Mouse (Mus musculus) stomach, embryonic 15.5 days (tissue): Measurements from ENCODE around the gene Slc8a2. TPM values are rescaled to one million over a fixed set of nuclear protein-coding genes. Genes with fewer than 3 reads are reported as not detected.

Source experiments
- ATAC-seq: fragments of 200-750 bp; cut with Nextera tagmentation; 2 replicates; pipeline ENCODE4 v1.8.0; 2017; ENCODE audit warnings: low read depth, moderate number of reproducible peaks, moderate TSS enrichment; ENCODE audit not compliant: insufficient read depth, low FRiP score
- H3K27ac ChIP-seq: fragments of 300-500 bp; sonication (generic); 2 replicates; pipeline ENCODE4 v1.5.1; 2015; ENCODE audit warnings: mild to moderate bottlenecking, inconsistent platforms
- H3K27me3 ChIP-seq: fragments of 300-500 bp; sonication (generic); replicated peaks from 2 replicates; pipeline ENCODE4 v1.6.1; 2015; ENCODE audit warnings: inconsistent platforms
- H3K36me3 ChIP-seq: fragments of 300-500 bp; sonication (generic); 2 replicates; pipeline ENCODE4 v1.6.1; 2015; ENCODE audit warnings: inconsistent platforms
- H3K4me1 ChIP-seq: fragments of 300-500 bp; sonication (generic); 2 replicates; pipeline ENCODE4 v1.6.1; 2015; ENCODE audit warnings: inconsistent platforms
- H3K4me2 ChIP-seq: fragments of 300-500 bp; sonication (generic); 2 replicates; pipeline ENCODE4 v1.6.1; 2015; ENCODE audit warnings: mild to moderate bottlenecking, inconsistent platforms
- H3K4me3 ChIP-seq: fragments of 300-500 bp; sonication (generic); replicated peaks from 2 replicates; pipeline ENCODE4 v1.5.1; 2015; ENCODE audit warnings: inconsistent platforms
- H3K9ac ChIP-seq: fragments of 300-500 bp; sonication (generic); 2 replicates; pipeline ENCODE4 v1.6.1; 2015; ENCODE audit warnings: inconsistent platforms
- H3K9me3 ChIP-seq: fragments of 300-500 bp; sonication (generic); 2 replicates; pipeline ENCODE4 v1.6.1; 2016; ENCODE audit warnings: inconsistent platforms
- WGBS: fragments of 180-500 bp; shearing (Covaris S2); methylation state at CpG from one replicate; pipeline ENCODE4 v1.1.7; 2015; 5-methylcytosine and 5-hydroxymethylcytosine counted together
- polyA plus RNA-seq: library from polyadenylated mRNA; unstranded; fragments of >200 nt; fragmentation: Nextera tagmentation; extraction: Ambion mirVana; gene quantifications from 2 replicates; pipeline ENCODE4 v1.2.1, GENCODE M21; 2015

The Slc8a2 gene
- polyA plus RNA-seq, 1 experiment from 2014 or later: 0.30 TPM

GRCm38 (mm10) chr7:16103760-16104159, 25.9 kb upstream of the Slc8a2 start:
- H3K27me3 ChIP-seq: no peaks in the 10 kb centered on the region
- H3K27ac ChIP-seq: no peak overlapping the region
- H3K4me1 ChIP-seq: peaks cover 7% of the 10 kb centered on the region
- H3K4me2 ChIP-seq: no peak overlapping the region
- 79% methylated on average over 6 of the region's 6 CpGs for WGBS
- ATAC-seq: no peak
- no peaks in the 10 kb centered on the region for H3K9me3 ChIP-seq
- H3K9ac ChIP-seq: no peak overlapping the region
- peaks cover 23% of the 10 kb centered on the region for H3K36me3 ChIP-seq
- no peak overlapping the region for H3K4me3 ChIP-seq

DNA sequence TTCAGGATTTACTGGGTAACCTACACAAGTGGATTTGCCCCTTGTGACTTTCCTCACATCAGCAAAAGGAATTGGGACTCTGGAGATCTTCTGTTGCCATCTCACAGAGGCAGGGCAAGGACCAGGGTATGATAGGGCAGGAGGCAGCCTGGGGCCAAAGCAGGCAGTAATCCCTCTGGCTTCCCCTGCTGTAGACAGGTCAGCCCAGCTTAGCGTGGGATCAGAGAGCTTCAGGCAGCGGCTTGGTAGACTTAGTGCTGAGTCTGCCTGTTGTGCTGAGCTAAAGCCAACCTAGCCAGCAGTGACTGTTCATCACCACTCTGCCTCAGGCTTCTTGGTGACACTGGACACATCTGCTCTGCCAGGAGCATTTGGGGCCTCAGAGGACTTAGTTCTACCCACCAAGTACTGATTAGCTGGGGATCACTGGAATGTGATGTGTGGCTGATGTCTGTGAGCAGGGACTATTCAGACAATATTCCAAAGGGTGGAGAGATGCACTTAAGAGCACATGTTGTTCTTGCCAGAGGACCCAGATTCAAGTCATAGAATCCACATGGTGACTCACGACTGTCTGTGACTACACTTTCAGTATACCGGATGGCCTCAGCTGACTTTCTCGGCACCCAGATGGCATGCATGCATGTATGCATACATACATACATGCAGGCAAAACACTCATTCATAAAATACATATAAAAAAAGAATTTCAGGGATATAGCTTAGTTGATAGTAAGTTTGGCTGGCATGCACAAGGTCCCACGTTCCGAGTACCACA, 24.8 kb upstream of the Slc8a2 start:
- no peak for ATAC-seq
- Histone ChIP-seq H3K27me3 (no peaks in the 10 kb centered on the region), H3K36me3 (peaks cover 33% of the 10 kb centered on the region), H3K9me3 (no peaks in the 10 kb centered on the region), H3K4me3 (no peak overlapping the region), H3K27ac (no peak overlapping the region), H3K4me1 (peaks cover 2% of the 10 kb centered on the region; the same call in 1 of the 2 replicates), H3K4me2 (no peak overlapping the region), H3K9ac (no peak overlapping the region)
- WGBS: 92% methylated on average over 7 of the region's 7 CpGs

DNA sequence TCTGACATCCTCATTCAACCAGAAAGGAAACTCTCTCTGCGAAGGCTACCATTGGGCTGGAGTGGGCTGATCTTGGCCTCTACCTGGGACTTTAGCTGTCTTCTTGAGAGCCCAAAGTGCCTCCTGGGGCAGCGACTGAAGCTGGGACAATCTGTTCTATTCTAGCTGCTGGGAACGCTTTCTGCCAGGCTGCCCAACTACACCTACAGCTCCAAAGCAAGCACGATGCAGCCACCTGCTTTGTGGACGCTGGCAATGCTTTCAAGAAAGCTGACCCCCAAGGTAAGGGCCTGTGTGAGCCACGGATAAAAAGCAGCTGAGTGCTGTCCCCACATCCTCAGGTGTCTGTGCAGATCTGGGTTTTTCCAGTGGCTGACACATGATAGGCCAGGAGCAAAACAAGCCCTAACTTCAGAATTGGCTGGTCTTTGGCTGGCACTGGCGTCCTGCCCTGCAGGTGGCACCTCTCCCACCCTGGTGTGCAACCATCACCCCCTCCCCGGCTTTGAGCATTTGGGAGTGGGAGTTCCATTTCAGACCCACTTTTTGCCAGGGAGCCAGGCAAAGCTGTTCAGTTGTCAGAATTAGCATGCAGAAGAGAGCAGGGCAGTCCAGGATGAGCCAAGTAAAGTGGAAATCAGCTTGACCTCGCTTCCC, 20.6 kb upstream of the Slc8a2 start:
- Histone ChIP-seq H3K27ac (no peak overlapping the region), H3K4me3 (no peak overlapping the region), H3K9ac (no peak overlapping the region), H3K36me3 (peaks cover 71% of the 10 kb centered on the region), H3K4me1 (no peaks in the 10 kb centered on the region), H3K27me3 (no peaks in the 10 kb centered on the region), H3K9me3 (no peaks in the 10 kb centered on the region), H3K4me2 (no peak overlapping the region)
- WGBS: 90% methylated on average over 9 of the region's 9 CpGs
- no peak for ATAC-seq

DNA sequence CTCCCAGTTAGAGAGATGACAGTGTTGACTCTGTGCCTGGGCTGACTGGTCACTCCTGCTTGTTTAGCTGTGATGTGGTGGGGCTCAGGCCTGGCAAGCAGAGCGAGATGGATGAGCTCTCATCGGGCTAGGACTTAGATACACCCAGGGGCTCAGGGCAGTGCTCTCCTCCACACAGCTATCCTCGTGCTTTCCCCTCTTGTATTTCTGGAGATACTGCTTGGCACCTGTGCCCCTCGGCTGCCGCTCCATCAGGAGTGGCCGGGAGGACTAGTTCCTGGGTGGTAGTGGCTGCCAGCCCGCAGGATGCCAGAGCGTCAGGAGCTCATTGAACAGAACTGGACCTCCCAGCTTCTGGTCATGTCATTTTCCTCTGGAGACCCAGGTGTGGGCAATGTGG, 19.5 kb upstream of the Slc8a2 start:
- 92% methylated on average over 8 of the region's 8 CpGs for WGBS
- H3K9ac ChIP-seq: no peak overlapping the region
- no peak for ATAC-seq
- peaks cover 82% of the 10 kb centered on the region for H3K36me3 ChIP-seq
- H3K27ac ChIP-seq: no peak overlapping the region
- H3K4me3 ChIP-seq: no peak overlapping the region
- no peaks in the 10 kb centered on the region for H3K27me3 ChIP-seq
- no peaks in the 10 kb centered on the region for H3K9me3 ChIP-seq
- H3K4me1 ChIP-seq: no peaks in the 10 kb centered on the region
- H3K4me2 ChIP-seq: no peak overlapping the region

- H3K27me3 ChIP-seq: no peaks in the 10 kb centered on the region
- H3K36me3 ChIP-seq: peaks cover 86% of the 10 kb centered on the region
- H3K9me3 ChIP-seq: no peaks in the 10 kb centered on the region
- H3K4me1 ChIP-seq: no peaks in the 10 kb centered on the region
- H3K4me3 ChIP-seq: no peak overlapping the region
- no peak overlapping the region for H3K9ac ChIP-seq
- no peak overlapping the region for H3K27ac ChIP-seq
- H3K4me2 ChIP-seq: no peak overlapping the region
- no peak for ATAC-seq
- 90% methylated on average over 7 of the region's 7 CpGs for WGBS
Observed at GRCm38 (mm10) chr7:16111284-16112090, 18.1 kb upstream of the Slc8a2 start.

GRCm38 (mm10) chr7:16116418-16116817, 13.2 kb upstream of the Slc8a2 start:
- Histone ChIP-seq H3K27me3 (no peaks in the 10 kb centered on the region), H3K9me3 (no peaks in the 10 kb centered on the region), H3K27ac (no peak overlapping the region), H3K4me3 (no peak overlapping the region), H3K4me1 (peaks cover 4% of the 10 kb centered on the region), H3K36me3 (peaks cover 51% of the 10 kb centered on the region), H3K4me2 (no peak overlapping the region), H3K9ac (no peak overlapping the region)
- 96% methylated on average over 7 of the region's 7 CpGs for WGBS
- no peak for ATAC-seq

GRCm38 (mm10) chr7:16117100-16117499, 12.5 kb upstream of the Slc8a2 start:
- no peaks in the 10 kb centered on the region for H3K9me3 ChIP-seq
- no peak overlapping the region for H3K27ac ChIP-seq
- WGBS: 82% methylated on average over 3 of the region's 3 CpGs
- peaks cover 4% of the 10 kb centered on the region for H3K4me1 ChIP-seq
- H3K27me3 ChIP-seq: no peaks in the 10 kb centered on the region
- H3K4me3 ChIP-seq: no peak overlapping the region
- H3K9ac ChIP-seq: no peak overlapping the region
- peaks cover 44% of the 10 kb centered on the region for H3K36me3 ChIP-seq
- H3K4me2 ChIP-seq: no peak overlapping the region
- ATAC-seq: no peak

- Histone ChIP-seq H3K4me3 (peak within 1 kb of the TSS; percentile 83), H3K4me1 (peaks cover 4% of the 10 kb centered on the region), H3K27ac (peak within 1 kb of the TSS; percentile 89), H3K4me2 (peak within 1 kb of the TSS; percentile 65), H3K9ac (peak within 1 kb of the TSS; percentile 63; the same call in 1 of the 2 replicates), H3K27me3 (no peaks in the 10 kb centered on the region), H3K9me3 (no peaks in the 10 kb centered on the region), H3K36me3 (peaks cover 19% of the 10 kb centered on the region)
- peak; percentile 85 for ATAC-seq
- WGBS: under 1% methylated on average over 33 of the region's 33 CpGs
Observed at GRCm38 (mm10) chr7:16119569-16120261, 9.9 kb upstream of the Slc8a2 start, which contains the start of gene Kptn. Gene Kptn (plus strand): TSS chr7:16119895.

GRCm38 (mm10) chr7:16120262-16120600, 9.4 kb upstream of the Slc8a2 start:
- Histone ChIP-seq H3K9ac (no peak overlapping the region), H3K36me3 (peaks cover 15% of the 10 kb centered on the region), H3K4me2 (peak overlapping the region; percentile 65), H3K9me3 (no peaks in the 10 kb centered on the region), H3K4me3 (peak overlapping the region; percentile 83), H3K27me3 (no peaks in the 10 kb centered on the region), H3K4me1 (peaks cover 4% of the 10 kb centered on the region), H3K27ac (no peak overlapping the region)
- ATAC-seq: peak; percentile 11; the same call in 1 of the 2 replicates
- WGBS: 40% methylated on average over 9 of the region's 9 CpGs

DNA sequence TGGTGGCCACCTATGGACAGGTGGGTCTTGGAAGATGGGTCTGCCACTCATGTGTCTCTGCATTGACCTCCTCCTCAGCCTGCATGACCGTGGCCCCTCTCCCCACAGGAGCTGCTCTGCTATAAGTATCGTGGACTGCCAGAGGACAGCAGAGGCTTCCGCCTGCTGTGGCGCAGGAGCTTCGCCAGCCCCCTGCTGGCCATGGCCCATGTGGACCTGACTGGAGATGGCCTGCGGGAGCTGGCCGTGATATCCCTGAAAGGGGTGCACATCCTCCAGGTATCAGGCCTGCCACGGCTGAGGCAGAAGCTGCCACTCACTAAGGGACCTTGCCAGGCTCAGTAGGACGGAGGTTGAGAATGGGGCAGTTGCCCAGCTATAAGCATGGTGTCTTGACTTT, 3.8 kb upstream of the Slc8a2 start:
- 78% methylated on average over 9 of the region's 9 CpGs for WGBS
- H3K4me2 ChIP-seq: no peak overlapping the region
- H3K27ac ChIP-seq: no peak overlapping the region
- no peaks in the 10 kb centered on the region for H3K36me3 ChIP-seq
- peaks cover 12% of the 10 kb centered on the region; the same call in 1 of the 2 replicates for H3K4me1 ChIP-seq
- H3K9me3 ChIP-seq: no peaks in the 10 kb centered on the region
- no peak for ATAC-seq
- no peak overlapping the region for H3K4me3 ChIP-seq
- H3K27me3 ChIP-seq: no peaks in the 10 kb centered on the region
- H3K9ac ChIP-seq: no peak overlapping the region

GRCm38 (mm10) chr7:16128344-16128743, 1.3 kb upstream of the Slc8a2 start:
- 83% methylated on average over 6 of the region's 6 CpGs for WGBS
- Histone ChIP-seq H3K9ac (no peak overlapping the region), H3K4me2 (no peak overlapping the region), H3K9me3 (no peaks in the 10 kb centered on the region), H3K4me3 (no peak overlapping the region), H3K4me1 (peaks cover 24% of the 10 kb centered on the region; the same call in 1 of the 2 replicates), H3K27ac (no peak overlapping the region), H3K27me3 (no peaks in the 10 kb centered on the region), H3K36me3 (no peaks in the 10 kb centered on the region)
- ATAC-seq: no peak
